Mouse (Mus musculus) limb, embryonic 12.5 days (tissue): ENCODE measurements around the gene Doc2g. TPM values are rescaled to one million over a fixed set of nuclear protein-coding genes. Genes with fewer than 3 reads are reported as not detected.
"Not testable (repeated sequence)": the region's sequence is repeated elsewhere in the genome, so short reads cannot be mapped to it uniquely, and the experiment has no call there.

Experiments
- ATAC-seq: fragments of 200-750 bp; cut with Nextera tagmentation; 2 replicates; pipeline ENCODE4 v1.8.0; 2017; ENCODE audit warnings: low read depth, moderate TSS enrichment; ENCODE audit not compliant: insufficient number of reproducible peaks, insufficient read depth, low FRiP score, low TSS enrichment
- H3K27ac ChIP-seq: fragments of 300-500 bp; sonication (generic); 2 replicates; pipeline ENCODE4 v1.5.1; 2016; ENCODE audit warnings: mild to moderate bottlenecking, moderate library complexity
- H3K27me3 ChIP-seq: fragments of 300-500 bp; sonication (generic); 2 replicates; pipeline ENCODE4 v1.6.1; 2016; ENCODE audit warnings: mild to moderate bottlenecking, moderate library complexity
- H3K36me3 ChIP-seq: fragments of 300-500 bp; sonication (generic); 2 replicates; pipeline ENCODE4 v1.6.1; 2016; ENCODE audit warnings: mild to moderate bottlenecking, moderate library complexity
- H3K4me1 ChIP-seq: fragments of 300-500 bp; sonication (generic); replicated peaks from 2 replicates; pipeline ENCODE4 v1.6.1; 2016
- H3K4me2 ChIP-seq: fragments of 300-500 bp; sonication (generic); 2 replicates; pipeline ENCODE4 v1.6.1; 2016; ENCODE audit warnings: mild to moderate bottlenecking, moderate library complexity
- H3K4me3 ChIP-seq: fragments of 300-500 bp; sonication (generic); replicated peaks from 2 replicates; pipeline ENCODE4 v1.5.1; 2016; ENCODE audit warnings: mild to moderate bottlenecking
- H3K9ac ChIP-seq: fragments of 300-500 bp; sonication (generic); replicated peaks from 2 replicates; pipeline ENCODE4 v1.6.1; 2016; ENCODE audit warnings: mild to moderate bottlenecking, moderate library complexity
- H3K9me3 ChIP-seq: fragments of 300-500 bp; sonication (generic); 2 replicates; pipeline ENCODE4 v1.6.1; 2016; ENCODE audit warnings: mild to moderate bottlenecking, moderate library complexity
- WGBS: fragments of 180-500 bp; shearing (Covaris S2); methylation state at CpG from one replicate; pipeline ENCODE4 v1.1.7; 2016; 5-methylcytosine and 5-hydroxymethylcytosine counted together
- polyA plus RNA-seq: library from polyadenylated mRNA; unstranded; fragments of >200 nt; fragmentation: Nextera tagmentation; extraction: Ambion mirVana; gene quantifications from 2 replicates; pipeline ENCODE4 v1.2.1, GENCODE M21; 2016

Doc2g gene
- 6.8 and 7.6 TPM in 2 replicates for polyA plus RNA-seq

DNA sequence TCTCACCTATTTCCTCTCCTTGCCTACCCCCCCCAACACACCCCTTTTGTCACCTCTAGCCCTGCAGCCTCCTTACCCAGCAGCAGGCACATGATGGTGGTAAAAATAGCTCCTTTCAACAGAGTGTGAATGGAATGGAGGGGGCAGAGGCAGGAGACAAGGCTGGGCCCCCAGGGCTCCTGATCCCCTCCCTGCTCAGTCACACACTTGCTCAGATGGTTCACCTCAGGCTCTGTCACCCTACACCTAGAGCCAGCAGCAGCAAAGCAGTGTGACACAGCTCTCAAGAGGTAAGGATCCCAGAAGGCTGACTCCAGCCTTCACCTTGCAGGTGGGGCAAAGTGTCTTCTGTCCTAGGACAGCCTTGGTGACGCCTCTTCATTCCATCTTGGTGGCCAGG is at the start of gene Doc2g:
Gene Doc2g (plus strand): TSS at position 202 of the 400 bp plus-strand sequence.
- H3K36me3 ChIP-seq, result peaks cover 40% of the 10 kb centered on the region
- no peaks in the 10 kb centered on the region for H3K27me3 ChIP-seq
- peak within 1 kb of the TSS; percentile 14; the same call in 1 of the 2 replicates for H3K9ac ChIP-seq
- H3K4me2 ChIP-seq, result no peak within 1 kb of the TSS
- H3K27ac ChIP-seq, result no peak within 1 kb of the TSS
- peaks cover 13% of the 10 kb centered on the region for H3K4me1 ChIP-seq
- H3K9me3 ChIP-seq, result no peaks in the 10 kb centered on the region
- 82% methylated on average over 1 of the region's 1 CpGs for WGBS
- no peak within 1 kb of the TSS for H3K4me3 ChIP-seq
- ATAC-seq, result no peak

DNA sequence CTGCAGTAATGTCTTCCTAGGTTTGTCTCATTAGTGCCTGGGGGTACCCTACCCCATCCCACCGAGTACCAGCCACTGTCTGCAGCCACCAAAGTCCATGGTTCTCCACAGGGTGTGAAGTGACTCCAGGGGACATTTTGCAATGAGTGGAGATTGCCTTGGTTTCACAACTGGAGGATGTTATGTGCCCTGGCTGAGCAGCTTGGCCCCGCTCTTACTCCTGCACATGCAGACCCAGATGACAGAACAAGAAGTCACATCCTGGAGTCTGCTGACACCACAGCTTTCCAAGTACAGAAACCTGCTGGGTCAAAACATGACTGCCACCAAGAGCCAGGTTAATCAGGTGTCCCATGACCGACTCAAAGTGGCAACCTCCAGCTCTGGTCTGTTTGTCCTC is 48.1 kb upstream of the Doc2g start:
- Histone ChIP-seq H3K36me3 (no peaks in the 10 kb centered on the region), H3K27me3 (no peaks in the 10 kb centered on the region), H3K4me1 (no peaks in the 10 kb centered on the region), H3K9me3 (no peaks in the 10 kb centered on the region), H3K4me2 (no peak overlapping the region), H3K4me3 (no peak overlapping the region), H3K9ac (no peak overlapping the region), H3K27ac (no peak overlapping the region)
- ATAC-seq, result no peak
- WGBS, result 73% methylated on average over 3 of the region's 3 CpGs

DNA sequence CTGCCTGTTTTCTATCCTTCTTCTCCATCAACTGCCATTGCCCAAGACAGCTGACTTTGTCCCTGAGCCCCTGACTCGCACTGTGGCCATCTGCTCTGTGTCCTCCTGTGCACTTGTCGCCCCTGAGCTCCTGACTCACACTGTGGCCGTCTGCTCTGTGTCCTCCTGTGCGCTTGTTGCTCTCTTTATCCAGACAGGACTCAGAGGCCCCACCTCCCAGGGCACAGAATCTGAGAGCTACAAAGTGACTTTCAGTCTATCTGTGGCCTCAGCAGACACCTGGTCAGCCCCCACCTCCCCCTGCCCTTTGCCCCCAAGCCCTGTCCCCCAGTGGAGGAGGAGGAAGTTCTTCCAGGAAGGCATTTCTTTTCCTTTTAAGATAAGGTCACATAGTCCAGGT is 47.3 kb upstream of the Doc2g start:
- H3K4me3 ChIP-seq, result no peak overlapping the region
- 51% methylated on average over 4 of the region's 4 CpGs for WGBS
- H3K27me3 ChIP-seq, result no peaks in the 10 kb centered on the region
- no peak for ATAC-seq
- H3K36me3 ChIP-seq, result no peaks in the 10 kb centered on the region
- H3K4me2 ChIP-seq, result no peak overlapping the region
- H3K9ac ChIP-seq, result no peak overlapping the region
- no peaks in the 10 kb centered on the region for H3K4me1 ChIP-seq
- H3K27ac ChIP-seq, result no peak overlapping the region
- no peaks in the 10 kb centered on the region for H3K9me3 ChIP-seq

DNA sequence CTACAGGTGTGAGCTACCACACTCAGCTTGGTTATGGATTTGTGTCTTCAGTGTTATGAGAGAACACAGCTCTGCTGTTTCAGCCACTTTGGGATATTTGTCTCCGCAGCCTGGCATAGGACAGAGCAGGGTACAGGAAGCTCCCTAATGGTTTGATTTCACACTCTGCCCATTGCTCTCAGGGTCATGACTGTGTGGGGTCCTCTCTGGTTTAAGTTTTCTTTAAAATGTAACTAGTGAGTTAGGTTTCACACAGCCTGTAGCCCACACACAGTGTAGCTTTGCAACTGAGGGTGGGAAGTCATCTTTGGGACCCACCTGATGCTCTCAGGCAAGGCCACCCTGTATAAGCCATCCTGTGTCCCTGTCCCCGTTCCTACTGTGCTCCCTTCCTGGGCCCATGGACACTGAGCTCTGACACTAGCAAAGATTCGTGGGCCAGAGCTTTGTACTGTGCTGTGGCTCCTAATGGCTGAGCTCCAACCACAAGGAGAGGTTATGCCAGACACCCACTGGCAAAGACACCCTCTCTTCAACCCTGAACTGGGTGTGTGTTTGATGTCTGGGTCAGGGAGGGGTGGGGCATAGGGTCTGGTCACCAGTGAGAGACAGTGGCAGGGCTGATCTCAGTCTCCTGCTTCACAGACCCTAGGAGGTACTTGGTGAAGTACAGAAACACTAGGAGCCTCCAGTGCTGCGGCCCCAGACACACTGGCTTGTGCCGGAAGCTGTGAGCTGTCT is 45.6 kb upstream of the Doc2g start:
- ATAC-seq, H3K4me3 ChIP-seq, H3K27ac ChIP-seq, H3K36me3 ChIP-seq, H3K4me2 ChIP-seq, H3K27me3 ChIP-seq, H3K4me1 ChIP-seq, H3K9me3 ChIP-seq, H3K9ac ChIP-seq: not testable (repeated sequence)
- WGBS, result 77% methylated on average over 5 of the region's 5 CpGs

DNA sequence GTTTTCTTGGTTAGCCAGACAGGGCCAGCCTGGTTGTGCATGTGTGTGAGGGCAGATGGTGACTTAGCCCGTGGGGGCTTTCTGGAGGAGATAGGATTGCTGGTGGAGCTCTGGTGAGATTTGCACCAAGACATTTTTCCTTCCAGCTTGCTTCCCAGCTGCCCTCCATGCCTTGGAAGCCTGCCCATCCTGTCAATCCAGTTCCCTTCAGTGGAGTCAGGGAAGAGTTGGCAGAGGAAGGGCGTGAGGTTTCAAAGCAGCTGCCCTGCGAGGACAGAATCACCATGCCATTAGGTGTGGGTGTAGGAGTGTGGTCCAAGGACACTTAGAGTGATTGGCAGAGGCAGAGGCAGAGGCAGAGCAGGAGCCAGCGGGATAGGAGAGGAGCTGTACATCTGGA is 44.6 kb upstream of the Doc2g start, which contains the start of gene Aldh3b3:
Gene Aldh3b3 (plus strand): TSS at position 176 of the 400 bp plus-strand sequence.
- Histone ChIP-seq H3K9me3 (no peaks in the 10 kb centered on the region), H3K36me3 (no peaks in the 10 kb centered on the region), H3K4me1 (no peaks in the 10 kb centered on the region), H3K27me3 (no peaks in the 10 kb centered on the region), H3K27ac (no peak within 1 kb of the TSS), H3K4me2 (no peak within 1 kb of the TSS), H3K9ac (no peak within 1 kb of the TSS), H3K4me3 (no peak within 1 kb of the TSS)
- ATAC-seq, result no peak
- WGBS, result 70% methylated on average over 4 of the region's 4 CpGs

DNA sequence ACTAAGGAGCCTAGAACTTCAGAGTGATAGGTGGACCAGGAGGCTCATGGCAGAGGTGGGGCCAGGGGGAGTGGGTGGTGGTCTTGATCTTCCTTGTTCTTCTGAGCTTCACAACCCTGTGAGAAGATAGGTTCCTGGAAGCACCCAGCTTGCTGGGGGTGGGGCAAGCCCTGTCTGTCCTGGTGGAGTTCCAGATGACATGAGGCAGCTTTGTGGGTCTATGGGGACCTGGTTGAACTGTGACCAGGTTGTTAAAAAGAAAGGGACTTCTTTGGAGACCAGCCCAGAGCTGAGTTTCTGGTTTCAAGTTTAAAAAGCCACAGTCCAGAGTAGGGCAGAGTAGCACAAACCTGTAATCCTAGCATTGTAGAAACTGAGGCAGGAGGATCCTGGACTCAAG is 44.1 kb upstream of the Doc2g start:
- Histone ChIP-seq H3K36me3 (no peaks in the 10 kb centered on the region), H3K4me2 (no peak overlapping the region), H3K4me1 (no peaks in the 10 kb centered on the region), H3K4me3 (no peak overlapping the region), H3K27ac (no peak overlapping the region), H3K9me3 (no peaks in the 10 kb centered on the region), H3K27me3 (no peaks in the 10 kb centered on the region), H3K9ac (no peak overlapping the region)
- no peak for ATAC-seq

DNA sequence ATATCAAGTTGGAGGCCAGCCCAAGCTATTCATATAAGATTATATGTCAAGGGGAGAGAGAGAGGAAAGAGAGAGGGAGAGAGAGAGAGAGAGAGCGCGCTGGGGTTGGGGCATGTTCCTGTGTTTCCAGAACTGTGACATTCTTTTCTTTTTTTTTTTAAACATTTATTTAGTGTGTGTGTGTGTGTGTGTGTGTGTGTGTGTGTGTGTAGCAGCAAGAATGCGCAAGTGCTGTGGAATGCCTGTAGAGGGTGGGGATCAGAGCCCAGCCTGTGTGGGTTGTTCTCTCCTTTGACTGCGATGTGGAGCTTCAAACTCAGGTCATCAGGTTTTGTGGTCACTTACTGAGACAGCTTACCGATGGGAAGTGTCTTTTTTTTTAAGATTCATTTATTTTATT is 42.9 kb upstream of the Doc2g start:
- H3K4me1 ChIP-seq, result no peaks in the 10 kb centered on the region
- no peak overlapping the region for H3K4me2 ChIP-seq
- H3K9ac ChIP-seq, result no peak overlapping the region
- H3K9me3 ChIP-seq, result no peaks in the 10 kb centered on the region
- H3K27me3 ChIP-seq, result no peaks in the 10 kb centered on the region
- no peak overlapping the region for H3K27ac ChIP-seq
- no peak for ATAC-seq
- H3K4me3 ChIP-seq, result no peak overlapping the region
- WGBS, result 82% methylated on average over 5 of the region's 5 CpGs
- H3K36me3 ChIP-seq, result no peaks in the 10 kb centered on the region

DNA sequence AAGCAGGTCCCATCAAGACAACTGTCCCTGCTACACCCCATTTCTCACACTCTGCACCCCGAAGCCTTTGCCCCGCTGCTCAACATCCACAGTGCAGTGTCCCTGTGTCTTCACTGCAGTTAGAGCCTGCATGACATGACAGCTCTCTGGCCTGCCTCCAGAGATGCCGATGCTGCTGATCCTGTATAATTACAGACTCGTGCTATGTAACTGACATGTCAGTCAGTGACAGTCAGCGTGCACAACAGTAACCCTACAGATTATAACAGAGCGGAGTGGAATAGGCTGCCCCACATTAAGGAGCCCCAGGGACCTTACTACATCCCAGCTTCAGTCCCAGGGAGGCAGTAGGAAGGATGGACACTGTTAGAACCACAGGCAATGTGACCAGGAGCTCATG is 41.3 kb upstream of the Doc2g start:
- H3K27ac ChIP-seq, H3K9ac ChIP-seq, H3K27me3 ChIP-seq, H3K4me1 ChIP-seq, H3K4me3 ChIP-seq, H3K4me2 ChIP-seq, H3K9me3 ChIP-seq, H3K36me3 ChIP-seq, ATAC-seq: not testable (repeated sequence)
- 86% methylated on average over 6 of the region's 6 CpGs for whole genome bisulfite sequencing

DNA sequence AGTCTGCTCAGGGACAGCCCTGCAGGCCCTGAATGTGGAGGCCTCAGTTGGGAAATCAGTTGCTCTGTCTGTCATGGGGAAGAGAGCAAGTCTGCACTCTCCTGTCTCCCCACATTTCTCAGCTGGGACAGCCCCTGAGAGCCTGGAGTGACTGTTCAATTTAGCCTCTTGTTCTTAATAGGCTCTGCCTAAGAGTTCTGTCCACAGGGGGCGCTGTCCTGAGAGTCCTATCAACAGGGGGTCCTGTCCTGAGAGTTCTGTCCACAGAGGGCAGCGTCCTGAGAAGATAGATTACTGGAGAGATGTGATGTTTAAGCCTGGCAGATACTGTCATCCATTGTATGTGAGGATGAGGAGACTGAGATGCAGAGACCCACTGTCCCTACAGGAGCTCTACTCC is 40.6 kb upstream of the Doc2g start:
- Histone ChIP-seq H3K4me3 (no peak overlapping the region), H3K4me2 (no peak overlapping the region), H3K9me3 (no peaks in the 10 kb centered on the region), H3K27me3 (no peaks in the 10 kb centered on the region), H3K9ac (no peak overlapping the region), H3K36me3 (no peaks in the 10 kb centered on the region), H3K4me1 (no peaks in the 10 kb centered on the region), H3K27ac (no peak overlapping the region)
- 25% methylated on average over 2 of the region's 2 CpGs for WGBS
- no peak for ATAC-seq

DNA sequence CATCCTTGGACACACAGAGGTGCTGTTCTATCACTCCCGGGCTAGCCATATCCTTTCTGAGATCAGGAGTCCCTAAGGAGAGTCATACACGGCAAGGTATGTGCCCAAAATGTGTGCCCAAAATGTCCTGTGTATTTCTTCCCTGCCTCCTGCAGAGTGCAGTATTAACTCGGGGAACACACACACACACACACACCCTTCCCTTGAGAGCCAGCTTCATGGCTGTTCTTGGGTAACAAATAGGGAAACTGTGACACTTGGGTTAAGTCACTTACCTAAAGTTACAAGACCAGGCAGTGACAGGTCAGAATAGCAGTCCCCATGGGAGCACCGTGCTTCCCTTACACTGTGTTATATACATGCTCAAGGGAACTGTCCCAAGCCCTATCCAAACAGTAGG is 39.1 kb upstream of the Doc2g start:
- Histone ChIP-seq H3K9ac (no peak overlapping the region), H3K27ac (no peak overlapping the region), H3K4me2 (no peak overlapping the region), H3K36me3 (no peaks in the 10 kb centered on the region), H3K27me3 (no peaks in the 10 kb centered on the region), H3K9me3 (no peaks in the 10 kb centered on the region), H3K4me3 (no peak overlapping the region), H3K4me1 (0 out of 2 replicates have a peak, but pooled peaks cover 3% of the 10 kb centered on the region)
- 75% methylated on average over 4 of the region's 4 CpGs for WGBS
- no peak for ATAC-seq

DNA sequence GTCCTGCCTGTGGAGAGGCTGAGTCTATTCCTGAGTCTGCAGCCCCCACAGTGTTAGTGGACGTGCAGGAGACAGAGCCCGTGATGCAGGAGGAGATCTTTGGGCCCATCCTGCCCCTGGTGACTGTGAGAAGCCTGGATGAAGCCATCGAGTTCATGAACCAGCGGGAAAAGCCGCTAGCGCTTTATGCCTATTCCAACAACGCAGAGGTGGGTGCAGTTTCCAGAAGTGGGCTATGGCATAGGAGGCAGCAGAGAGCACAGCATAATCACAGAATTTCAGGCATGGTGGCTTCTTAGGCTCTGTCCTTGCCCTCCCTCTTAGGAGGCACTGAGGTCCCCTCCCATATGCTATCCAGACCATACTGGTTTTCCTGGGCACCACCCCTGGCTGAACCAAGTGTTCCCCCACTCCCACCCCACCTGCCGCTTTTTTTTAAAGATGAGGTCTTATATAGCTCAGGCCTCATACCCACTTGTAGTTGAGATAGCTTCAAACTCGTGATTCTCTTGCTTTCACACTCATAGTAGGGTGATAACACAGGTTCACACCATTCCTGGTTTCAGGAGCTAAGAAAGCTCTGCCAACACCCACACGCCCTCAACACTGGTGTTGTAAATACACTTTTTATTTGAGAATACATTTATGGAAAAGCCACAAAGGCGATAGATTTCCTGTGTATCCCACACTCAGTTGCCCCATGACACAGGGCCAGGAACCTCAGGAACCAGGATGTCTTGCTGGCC is 36.6 kb upstream of the Doc2g start:
- Histone ChIP-seq H3K4me3 (no peak overlapping the region), H3K36me3 (no peaks in the 10 kb centered on the region), H3K4me2 (no peak overlapping the region), H3K27me3 (0 out of 2 replicates have a peak, but pooled peaks cover 3% of the 10 kb centered on the region), H3K27ac (no peak overlapping the region), H3K9ac (no peak overlapping the region), H3K4me1 (0 out of 2 replicates have a peak, but pooled peaks cover 7% of the 10 kb centered on the region), H3K9me3 (no peaks in the 10 kb centered on the region)
- 70% methylated on average over 11 of the region's 11 CpGs for WGBS
- ATAC-seq, result no peak
